14 mouse cellular contexts compared by ENCODE assay signal in the genomic region with DNA sequence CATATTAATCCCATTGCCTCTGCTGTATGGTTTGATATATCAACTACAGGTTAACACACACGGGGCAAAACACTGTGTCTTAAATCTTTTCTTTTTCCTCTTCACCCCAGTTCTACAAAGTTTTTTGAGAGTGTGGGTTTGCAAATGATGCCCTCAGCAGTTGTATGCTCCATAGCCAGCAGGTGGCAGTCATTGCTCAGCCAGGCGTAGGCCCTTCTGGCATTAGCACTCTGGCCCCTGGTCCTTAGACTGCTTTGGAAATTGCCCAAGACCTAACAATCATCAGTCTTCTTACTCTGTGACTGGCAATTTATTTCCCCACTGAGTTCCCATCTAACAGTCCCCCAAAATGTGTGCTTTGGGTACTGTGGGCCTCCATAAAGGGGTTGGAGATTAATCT. TPM values are rescaled to one million over a fixed set of nuclear protein-coding genes. Genes with fewer than 3 reads are reported as not detected.
DNase-seq lines count a peak whose midpoint lies in the region; ATAC-seq and TF ChIP-seq lines count a peak whose summit lies in the region.
"Not testable (repeated sequence)": the region's sequence is repeated elsewhere in the genome, so short reads cannot be mapped to it uniquely, and the experiment has no call there.
"Had no signal": no experiment of that assay in that cellular context is flagged by ENCODE, and none has a peak within 500 bp of the region (broad histone marks: within the 10 kb centered on the region; RNA-seq: fewer than 3 reads in every experiment).

No protein-coding gene starts in this region.

- not testable (repeated sequence) for H3K9me3 ChIP-seq in hindbrain, postnatal 0 days (ENCODE audit: low read length)

- 49% methylated on average over 2 of the region's 2 CpGs for WGBS in hindbrain, postnatal 0 days

- not testable (repeated sequence) for H3K27ac ChIP-seq in hindbrain, postnatal 0 days; left cerebral cortex, adult 2 months

- H3K4me1 ChIP-seq in hindbrain, postnatal 0 days (ENCODE audit: insufficient read depth, low read length), result not testable (repeated sequence)

- intact Hi-C loops in left cerebral cortex, adult 2 months (cut with DNase I), result loop anchor here (5.0 kb wide), 1 partner anchor 698 kb away; no protein-coding TSS in a partner anchor

- not testable (repeated sequence) for H3K4me3 ChIP-seq in hindbrain, postnatal 0 days (ENCODE audit: low read length); left cerebral cortex, adult 2 months

- H3K4me2 ChIP-seq in hindbrain, postnatal 0 days (ENCODE audit: low read depth, low read length), result not testable (repeated sequence)

- H3K36me3 ChIP-seq in hindbrain, postnatal 0 days (ENCODE audit: insufficient read depth, low read length), result not testable (repeated sequence)

- H3K27me3 ChIP-seq in hindbrain, postnatal 0 days (ENCODE audit: insufficient read depth, low read length), result not testable (repeated sequence)

- TF ChIP-seq CTCF in hindbrain, postnatal 0 days (IDR thresholded peaks at IDR 0.05; ENCODE audit: low read depth), result peak; percentile 43
- TF ChIP-seq CTCF in left cerebral cortex, adult 2 months (IDR thresholded peaks at IDR 0.05), result peak; percentile 22

- peak; percentile 14 for DNase-seq in adrenal gland, postnatal 14 days
- peak; percentile 25 for DNase-seq in embryo, embryonic 10.5 days (ENCODE audit: low spot score)
- peak; percentile 21 for DNase-seq in hindbrain, postnatal 0 days (ENCODE audit: low spot score)
- DNase-seq in left cerebral cortex, adult 2 months (ENCODE audit: extremely low spot score in 1 of 2, low spot score in 2 of 2), result peak in 1 of 2 experiments; percentile 8
- peak; percentile 1 for DNase-seq in retina, postnatal 1 day

- peak; percentile 73 for ATAC-seq in frontal cortex, adult (ENCODE audit: low TSS enrichment)
- ATAC-seq in hindbrain, postnatal 0 days, result not testable (repeated sequence)
- ATAC-seq in megakaryocyte, adult 5-6 weeks (ENCODE audit: poor library complexity, severe bottlenecking), result peak; percentile 95

- H3K9ac ChIP-seq in hindbrain, postnatal 0 days (replicated peaks; ENCODE audit: low read length), result not testable (repeated sequence)

RNA-seq across cellular contexts. Expression of gene H2al1k, which starts 23.6 kb away (rescaled TPM):
- total RNA-seq in adrenal gland, postnatal 14 days (2021), result not detected in 2 replicates
- total RNA-seq in hindbrain, postnatal 0 days (2014; rRNA removed), result not detected in 2 replicates
- polyA plus RNA-seq in hindbrain, postnatal 0 days (2015; fragmentation: Nextera tagmentation; extraction: Ambion mirVana), result not detected in 2 replicates
- total RNA-seq in left cerebral cortex, adult 2 months (2021), result under 1 TPM in 1 of 2 experiments, not detected in 1; 0.77 TPM
- total RNA-seq in megakaryocyte, adult 5-6 weeks (2015), result not detected in 2 replicates
- total RNA-seq in megakaryocyte, adult 5-6 weeks (2017), result not detected in 2 replicates
- total RNA-seq: ES-E14; layer of hippocampus, adult 8-10 months; left cerebral cortex, postnatal 36 days had no signal
- polyA plus RNA-seq: activated CD4-positive, CD25-positive, alpha-beta regulatory T cell, adult 4 months; embryonic facial prominence, embryonic 14.5 days; heart, embryonic 12.5 days; lung, embryonic 16.5 days had no signal
